Mouse (Mus musculus) liver, embryonic 15.5 days (tissue): ENCODE measurements at regions not wholly inside any gene's neighbourhood (a gene's known extent, or its start where the extent isn't known, plus 50 kb on each side); places are given as distances from the start of the nearest gene placed in this dataset.

Experiments
- ATAC-seq: fragments of 200-750 bp; cut with Nextera tagmentation; 2 replicates; pipeline ENCODE4 v1.8.0; 2017; ENCODE audit warnings: moderate number of reproducible peaks, mild to moderate bottlenecking, moderate library complexity; ENCODE audit not compliant: insufficient read depth
- H3K27ac ChIP-seq: fragments of 300-500 bp; sonication (generic); replicated peaks from 2 replicates; pipeline ENCODE4 v1.5.1; 2015; ENCODE audit warnings: mild to moderate bottlenecking, inconsistent platforms
- H3K27me3 ChIP-seq: fragments of 300-500 bp; sonication (generic); 2 replicates; pipeline ENCODE4 v1.6.1; 2015; ENCODE audit warnings: mild to moderate bottlenecking, inconsistent platforms
- H3K36me3 ChIP-seq: fragments of 300-500 bp; sonication (generic); replicated peaks from 2 replicates; pipeline ENCODE4 v1.6.1; 2015; ENCODE audit warnings: moderate library complexity, mild to moderate bottlenecking, inconsistent platforms
- H3K4me1 ChIP-seq: fragments of 300-500 bp; sonication (generic); replicated peaks from 2 replicates; pipeline ENCODE4 v1.6.1; 2015; ENCODE audit warnings: inconsistent platforms
- H3K4me2 ChIP-seq: fragments of 300-500 bp; sonication (generic); 2 replicates; pipeline ENCODE4 v1.6.1; 2015; ENCODE audit warnings: moderate library complexity, mild to moderate bottlenecking, inconsistent platforms
- H3K4me3 ChIP-seq: fragments of 300-500 bp; sonication (generic); replicated peaks from 2 replicates; pipeline ENCODE4 v1.5.1; 2015; ENCODE audit warnings: mild to moderate bottlenecking, inconsistent platforms
- H3K9ac ChIP-seq: fragments of 300-500 bp; sonication (generic); 2 replicates; pipeline ENCODE4 v1.6.1; 2015; ENCODE audit warnings: moderate library complexity, mild to moderate bottlenecking, inconsistent platforms
- H3K9me3 ChIP-seq: fragments of 300-500 bp; sonication (generic); replicated peaks from 2 replicates; pipeline ENCODE4 v1.6.1; 2016; ENCODE audit warnings: inconsistent platforms
- WGBS: fragments of 180-500 bp; shearing (Covaris S2); methylation state at CpG from one replicate; pipeline ENCODE4 v1.1.7; 2015; ENCODE audit warnings: mixed read lengths; ENCODE audit not compliant: insufficient replicate concordance; 5-methylcytosine and 5-hydroxymethylcytosine counted together

DNA sequence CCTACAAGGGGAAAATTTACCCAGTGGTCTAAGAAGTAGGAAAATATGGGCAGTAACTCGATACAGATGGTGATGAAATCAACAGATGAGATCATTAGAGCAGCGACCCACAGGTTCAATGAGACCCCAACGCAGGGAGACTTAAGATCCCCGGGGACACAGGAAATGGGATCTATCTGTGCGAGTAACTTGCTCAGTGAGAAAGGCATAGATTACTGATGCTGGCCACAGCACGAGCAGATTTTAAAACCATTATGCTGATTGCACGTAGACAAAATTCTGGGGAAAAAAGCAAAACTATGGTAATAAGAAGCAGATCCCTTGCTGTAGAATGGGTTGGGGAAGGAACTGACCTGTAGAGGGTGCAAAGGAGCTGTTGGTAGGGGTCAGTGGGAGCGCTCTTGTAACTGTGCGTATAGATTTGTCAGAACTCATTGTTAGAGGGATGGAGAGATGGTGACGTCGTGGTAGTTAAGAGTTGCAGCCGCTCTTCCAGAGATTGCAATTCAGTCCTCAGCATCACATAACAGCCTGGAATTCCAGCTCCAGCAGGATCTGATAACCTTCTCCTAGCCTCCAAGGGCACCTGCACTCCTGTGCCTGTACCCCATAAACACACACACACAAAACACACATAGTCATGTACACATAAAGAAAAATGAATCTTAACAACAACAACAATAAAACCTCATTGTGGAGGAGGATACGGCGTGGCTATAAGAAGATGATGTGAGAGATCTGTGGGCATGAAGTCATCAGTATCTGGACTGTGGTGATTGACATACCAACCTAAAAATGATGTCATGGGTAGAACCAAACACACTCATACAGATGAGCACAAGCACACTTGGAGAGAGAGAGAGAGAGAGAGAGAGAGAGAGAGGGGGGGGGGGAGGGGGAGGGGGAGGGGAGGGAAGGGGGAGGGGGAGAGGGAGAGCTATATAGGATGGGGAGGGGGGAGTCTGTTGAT is 67.7 kb upstream of the Aldh1b1 start:
- no peaks in the 10 kb centered on the region for H3K4me1 ChIP-seq
- no peak overlapping the region for H3K27ac ChIP-seq
- WGBS = 33% methylated on average over 14 of the region's 14 CpGs
- peaks cover 12% of the 10 kb centered on the region; the same call in 1 of the 2 replicates for H3K27me3 ChIP-seq
- H3K4me2 ChIP-seq = no peak overlapping the region
- no peaks in the 10 kb centered on the region for H3K36me3 ChIP-seq
- no peak overlapping the region for H3K4me3 ChIP-seq
- no peaks in the 10 kb centered on the region for H3K9me3 ChIP-seq
- no peak overlapping the region for H3K9ac ChIP-seq
- ATAC-seq = no peak

DNA sequence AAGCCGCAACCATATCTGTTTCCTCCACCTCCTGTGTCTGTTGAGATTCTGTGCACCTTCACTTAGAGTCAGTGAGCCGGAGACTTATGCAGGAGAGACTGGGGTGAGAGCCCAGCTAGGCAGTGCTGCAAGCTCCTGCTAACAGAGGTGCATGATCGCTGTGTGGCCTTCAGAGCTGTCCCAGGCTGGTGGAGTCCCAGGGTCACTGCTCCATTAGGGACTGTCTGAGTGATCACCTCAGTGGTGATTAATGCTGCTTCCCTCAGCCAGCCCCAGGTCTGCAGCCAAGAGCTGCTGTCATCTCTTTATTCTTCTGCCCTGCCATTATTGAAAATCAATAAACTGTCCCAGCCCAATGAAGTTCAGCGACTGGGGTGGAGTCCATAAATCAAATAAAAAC is 69.0 kb upstream of the Aldh1b1 start:
- Histone ChIP-seq H3K4me2 (no peak overlapping the region), H3K36me3 (no peaks in the 10 kb centered on the region), H3K9me3 (no peaks in the 10 kb centered on the region), H3K27me3 (peaks cover 12% of the 10 kb centered on the region; the same call in 1 of the 2 replicates), H3K9ac (no peak overlapping the region), H3K4me3 (no peak overlapping the region), H3K4me1 (no peaks in the 10 kb centered on the region), H3K27ac (no peak overlapping the region)
- WGBS = 52% methylated on average over 4 of the region's 4 CpGs
- no peak for ATAC-seq

DNA sequence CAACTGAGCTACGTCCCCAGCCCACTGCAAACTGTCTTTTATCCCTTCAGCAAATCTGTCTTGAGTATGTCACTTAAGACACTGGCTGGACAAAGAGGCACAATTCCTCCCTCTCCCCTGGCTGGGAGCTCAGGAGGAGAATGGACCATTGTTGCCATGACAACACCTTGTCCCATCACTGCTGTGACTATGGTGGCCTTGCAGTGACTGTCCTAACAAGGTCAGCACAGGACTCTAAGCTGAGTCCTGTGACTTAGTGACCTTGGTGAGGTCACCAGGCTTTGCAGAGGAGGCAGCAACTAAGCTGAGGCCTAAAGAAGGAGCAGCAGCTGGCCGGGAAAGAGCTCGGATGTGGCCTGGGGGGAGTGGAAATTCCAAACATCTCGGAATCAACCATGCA is 70.0 kb upstream of the Aldh1b1 start:
- no peaks in the 10 kb centered on the region for H3K4me1 ChIP-seq
- WGBS = 70% methylated on average over 4 of the region's 4 CpGs
- H3K9ac ChIP-seq = no peak overlapping the region
- no peaks in the 10 kb centered on the region for H3K9me3 ChIP-seq
- ATAC-seq = no peak
- H3K4me3 ChIP-seq = no peak overlapping the region
- peaks cover 12% of the 10 kb centered on the region; the same call in 1 of the 2 replicates for H3K27me3 ChIP-seq
- H3K4me2 ChIP-seq = no peak overlapping the region
- H3K36me3 ChIP-seq = no peaks in the 10 kb centered on the region
- no peak overlapping the region for H3K27ac ChIP-seq

DNA sequence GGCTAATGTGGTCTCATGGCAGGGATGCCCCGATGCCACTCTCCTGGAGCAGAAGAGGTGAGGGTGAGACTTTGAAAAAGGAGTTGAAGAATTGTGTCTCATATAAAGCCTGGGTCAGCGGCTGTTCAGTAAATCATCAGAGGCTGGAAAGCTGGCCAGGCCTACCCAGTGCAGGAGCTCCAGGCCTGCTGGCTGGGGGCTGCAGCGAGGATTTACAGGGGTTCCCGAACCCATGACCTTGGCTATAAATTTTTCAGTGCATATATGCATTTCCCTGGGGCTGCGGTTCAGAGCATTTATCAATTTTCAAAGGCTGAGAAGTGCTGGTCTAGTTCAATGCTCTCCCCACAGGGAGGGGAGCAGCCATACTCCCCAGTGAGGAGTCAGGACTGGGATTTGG is 70.9 kb upstream of the Aldh1b1 start:
- Histone ChIP-seq H3K9me3 (no peaks in the 10 kb centered on the region), H3K4me2 (no peak overlapping the region), H3K9ac (no peak overlapping the region), H3K36me3 (no peaks in the 10 kb centered on the region), H3K4me3 (no peak overlapping the region), H3K27ac (no peak overlapping the region), H3K4me1 (no peaks in the 10 kb centered on the region), H3K27me3 (peaks cover 12% of the 10 kb centered on the region; the same call in 1 of the 2 replicates)
- no peak for ATAC-seq
- WGBS = 63% methylated on average over 5 of the region's 5 CpGs

DNA sequence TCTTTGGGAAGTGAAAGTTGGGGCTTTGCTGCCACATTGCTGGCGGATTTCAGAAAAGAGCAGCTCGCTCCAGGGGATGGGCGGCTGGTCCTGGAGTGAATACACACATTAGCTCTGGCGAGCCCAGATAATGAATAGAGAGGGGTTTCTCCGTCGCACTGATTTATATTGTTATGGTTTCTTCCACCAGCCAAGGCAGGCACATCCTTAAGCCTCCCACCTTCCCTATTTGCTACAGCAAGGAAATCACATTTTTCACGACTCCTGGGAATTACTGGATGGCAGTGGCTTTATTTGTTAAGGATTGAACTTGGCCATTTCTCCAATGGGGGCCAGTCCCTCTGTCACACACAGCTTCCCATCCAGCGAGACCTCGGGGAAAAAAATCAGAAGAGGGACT is 71.3 kb upstream of the Aldh1b1 start:
- Histone ChIP-seq H3K4me3 (no peak overlapping the region), H3K9me3 (no peaks in the 10 kb centered on the region), H3K27me3 (peaks cover 12% of the 10 kb centered on the region; the same call in 1 of the 2 replicates), H3K4me1 (no peaks in the 10 kb centered on the region), H3K4me2 (no peak overlapping the region), H3K36me3 (no peaks in the 10 kb centered on the region), H3K9ac (no peak overlapping the region), H3K27ac (no peak overlapping the region)
- ATAC-seq = no peak
- 57% methylated on average over 9 of the region's 9 CpGs for WGBS

DNA sequence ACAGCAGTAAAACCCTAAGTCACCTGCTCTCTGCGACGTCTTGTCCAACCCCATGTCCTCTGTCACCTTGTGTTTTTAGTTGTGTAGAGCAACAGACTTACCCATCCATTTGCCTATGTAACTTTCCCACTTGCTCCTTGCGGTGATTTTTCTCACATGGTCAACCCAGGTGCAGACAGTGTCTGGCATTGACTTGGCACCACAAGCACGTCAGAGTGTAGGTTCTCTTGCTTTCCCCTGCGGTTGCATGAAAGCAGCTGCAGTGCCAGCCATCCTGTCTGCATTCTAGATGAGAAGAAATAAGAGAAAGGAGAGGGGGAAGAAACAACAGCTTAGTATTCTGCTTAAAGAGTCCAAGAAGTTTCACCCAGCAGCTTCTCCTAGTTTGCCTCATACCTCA is 72.0 kb upstream of the Aldh1b1 start:
- no peak overlapping the region for H3K9ac ChIP-seq
- 69% methylated on average over 5 of the region's 5 CpGs for WGBS
- ATAC-seq = no peak

DNA sequence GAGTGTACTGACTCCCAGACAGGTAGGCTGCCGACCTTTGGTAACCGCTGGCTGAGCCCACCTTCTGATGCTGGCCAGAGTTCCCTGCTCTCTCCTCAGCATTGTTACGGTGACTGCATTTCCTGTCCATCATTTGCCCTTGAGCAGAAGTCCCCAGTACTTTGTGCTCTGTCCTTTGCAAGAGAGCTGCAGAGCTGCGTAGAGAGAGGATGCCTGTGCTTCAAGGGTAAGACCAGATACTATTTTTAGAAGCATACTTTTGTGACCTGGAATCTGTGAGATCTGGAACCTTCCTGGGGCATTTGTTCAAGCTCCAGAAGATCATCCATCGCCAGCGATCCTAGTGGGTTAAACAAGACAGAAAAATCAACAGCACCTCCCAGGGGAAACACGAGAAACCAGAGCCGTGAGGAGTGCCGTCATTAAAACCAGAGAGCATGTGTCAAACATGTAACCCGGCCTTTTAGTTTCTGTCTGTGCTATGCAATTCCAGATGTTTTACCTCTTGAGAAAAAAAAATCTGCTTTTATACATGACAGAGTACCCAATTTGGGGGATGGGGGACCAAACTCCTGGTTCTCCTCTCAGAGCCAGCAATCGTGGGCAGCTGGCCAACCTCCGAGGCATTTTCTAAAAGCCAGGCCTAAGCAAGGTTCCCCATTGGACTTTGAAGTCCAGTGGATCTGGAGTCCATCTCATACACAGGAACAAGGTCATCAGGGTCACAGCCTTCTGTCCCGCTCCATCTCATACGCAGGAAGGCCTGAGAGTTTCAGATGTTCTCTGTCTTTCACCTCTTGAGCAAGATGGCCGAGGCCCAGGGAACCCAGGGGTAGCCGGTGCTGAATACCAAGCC is 73.5 kb upstream of the Aldh1b1 start:
- Histone ChIP-seq H3K4me3 (no peak overlapping the region), H3K36me3 (no peaks in the 10 kb centered on the region), H3K4me1 (no peaks in the 10 kb centered on the region), H3K27ac (no peak overlapping the region), H3K27me3 (peaks cover 6% of the 10 kb centered on the region; the same call in 1 of the 2 replicates), H3K9me3 (no peaks in the 10 kb centered on the region), H3K9ac (no peak overlapping the region), H3K4me2 (no peak overlapping the region)
- WGBS = 63% methylated on average over 16 of the region's 16 CpGs
- ATAC-seq = no peak

More for the DNA sequence above, 72.0 kb upstream of the Aldh1b1 start:
- H3K4me1 ChIP-seq = no peaks in the 10 kb centered on the region
- H3K27me3 ChIP-seq = peaks cover 12% of the 10 kb centered on the region; the same call in 1 of the 2 replicates
- no peaks in the 10 kb centered on the region for H3K9me3 ChIP-seq
- no peak overlapping the region for H3K4me3 ChIP-seq
- H3K27ac ChIP-seq = no peak overlapping the region
- H3K4me2 ChIP-seq = no peak overlapping the region
- H3K36me3 ChIP-seq = no peaks in the 10 kb centered on the region

DNA sequence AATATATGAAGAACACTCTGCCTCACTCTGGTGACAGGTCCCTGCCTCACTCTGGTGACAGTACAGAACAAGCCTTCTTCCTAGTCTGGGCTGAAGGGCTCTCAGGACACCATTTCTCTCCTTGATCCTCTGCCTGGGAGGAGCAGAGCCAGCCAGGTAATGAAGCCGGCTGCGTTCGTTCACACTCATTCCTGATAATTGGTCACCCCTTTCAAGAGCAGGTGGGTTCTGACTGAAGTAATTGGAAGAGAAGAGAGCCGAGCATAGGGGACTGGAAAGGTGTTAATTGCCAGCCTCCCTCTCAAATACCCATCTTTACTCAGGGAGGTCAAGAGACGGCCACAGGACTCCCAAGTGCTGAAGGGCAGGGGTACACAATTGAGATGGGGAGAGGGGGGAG is 78.5 kb upstream of the Aldh1b1 start:
- no peak for ATAC-seq
- 44% methylated on average over 5 of the region's 5 CpGs for WGBS
- Histone ChIP-seq H3K9me3 (no peaks in the 10 kb centered on the region), H3K4me1 (no peaks in the 10 kb centered on the region), H3K27me3 (no peaks in the 10 kb centered on the region), H3K9ac (no peak overlapping the region), H3K4me3 (no peak overlapping the region), H3K36me3 (no peaks in the 10 kb centered on the region), H3K27ac (no peak overlapping the region), H3K4me2 (no peak overlapping the region)

DNA sequence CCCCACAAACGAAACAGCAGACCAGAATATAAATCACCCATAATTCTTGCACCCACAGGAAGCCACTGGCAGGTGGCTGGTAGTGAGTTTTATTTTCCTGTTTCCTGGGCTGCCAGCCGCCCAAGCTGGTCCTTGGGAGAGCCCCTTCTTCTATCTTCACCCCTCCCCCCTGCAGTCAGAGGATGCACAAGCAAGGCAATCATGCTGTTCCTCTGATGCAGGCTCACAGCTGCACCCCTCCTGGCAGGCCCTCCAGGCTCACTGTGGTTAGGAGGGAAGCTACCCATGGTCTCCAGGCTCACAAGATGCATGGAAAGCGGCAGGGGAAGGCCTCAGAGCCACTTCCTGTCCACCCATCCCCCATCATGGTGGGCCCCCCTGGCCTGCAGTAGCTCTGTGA is 79.3 kb upstream of the Aldh1b1 start:
- Histone ChIP-seq H3K27ac (no peak overlapping the region), H3K4me2 (no peak overlapping the region), H3K4me3 (no peak overlapping the region), H3K9me3 (no peaks in the 10 kb centered on the region), H3K9ac (no peak overlapping the region), H3K36me3 (no peaks in the 10 kb centered on the region), H3K4me1 (no peaks in the 10 kb centered on the region), H3K27me3 (no peaks in the 10 kb centered on the region)
- 10% methylated on average over 3 of the region's 3 CpGs for WGBS
- no peak for ATAC-seq

DNA sequence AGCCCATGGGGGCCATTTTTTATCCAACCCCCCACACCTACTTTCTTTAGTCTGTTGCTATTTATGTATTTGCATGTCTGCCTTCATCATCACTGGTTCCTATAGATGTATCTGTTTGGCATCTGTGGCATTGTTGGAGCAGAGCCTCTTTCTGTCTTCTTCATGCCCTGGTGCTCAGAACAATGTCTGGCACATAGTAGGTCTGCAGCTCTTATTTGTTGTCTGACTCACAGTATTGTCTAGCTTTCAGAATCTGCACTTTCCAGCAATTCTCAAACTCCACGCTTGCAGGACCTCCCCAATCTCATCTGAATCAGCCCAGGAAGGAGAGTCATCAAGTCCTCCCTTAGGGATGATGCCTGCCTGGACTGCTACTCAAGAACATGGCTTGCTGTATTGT is 82.9 kb upstream of the Aldh1b1 start:
- Histone ChIP-seq H3K27me3 (no peaks in the 10 kb centered on the region), H3K27ac (no peak overlapping the region), H3K9me3 (no peaks in the 10 kb centered on the region), H3K36me3 (no peaks in the 10 kb centered on the region), H3K4me1 (no peaks in the 10 kb centered on the region), H3K4me2 (no peak overlapping the region), H3K9ac (no peak overlapping the region), H3K4me3 (no peak overlapping the region)
- no peak for ATAC-seq
- WGBS = 35% methylated on average over 1 of the region's 1 CpGs

DNA sequence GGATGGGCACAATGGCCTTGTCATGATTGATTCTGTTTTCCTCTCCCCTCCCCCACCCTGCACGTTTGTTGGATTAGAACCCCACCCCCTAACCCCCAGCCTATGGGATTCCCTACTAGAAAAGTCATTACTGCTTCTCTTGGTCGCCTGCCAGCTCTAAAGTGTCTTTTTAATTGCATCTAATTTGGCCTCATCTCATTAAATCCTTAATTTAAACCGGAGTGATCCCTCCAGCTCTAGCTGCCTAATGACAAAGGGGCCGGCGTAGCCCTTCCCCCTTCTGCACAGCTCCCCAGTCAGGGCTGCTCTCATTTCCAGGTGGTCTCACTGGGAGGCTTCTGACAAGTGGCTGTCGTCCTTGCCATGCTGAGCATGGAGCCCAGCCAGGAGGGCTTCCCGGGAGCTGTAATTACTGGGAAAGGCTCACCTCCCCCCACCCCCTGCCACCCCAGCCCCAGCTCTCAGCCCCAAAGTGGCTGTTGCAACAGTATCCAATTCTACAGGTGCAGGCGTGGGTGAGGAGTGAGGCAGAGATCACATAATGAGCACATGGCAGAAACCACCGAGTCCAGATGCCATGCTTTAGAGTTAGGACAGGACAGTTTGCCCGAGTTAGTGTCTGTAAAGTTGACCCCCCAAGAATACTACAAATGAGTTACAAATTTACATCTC is 84.8 kb upstream of the Aldh1b1 start:
- Histone ChIP-seq H3K4me2 (no peak overlapping the region), H3K4me3 (no peak overlapping the region), H3K9ac (no peak overlapping the region), H3K4me1 (no peaks in the 10 kb centered on the region), H3K9me3 (no peaks in the 10 kb centered on the region), H3K27ac (no peak overlapping the region), H3K36me3 (no peaks in the 10 kb centered on the region), H3K27me3 (no peaks in the 10 kb centered on the region)
- ATAC-seq = no peak
- 31% methylated on average over 10 of the region's 10 CpGs for WGBS
